Mouse (Mus musculus) limb, embryonic 13.5 days (tissue): Measurements from ENCODE around the gene Mb21d2. TPM values are rescaled to one million over a fixed set of nuclear protein-coding genes. Genes with fewer than 3 reads are reported as not detected.

Experiments used
- ATAC-seq: fragments of 200-750 bp; cut with Nextera tagmentation; 2 replicates; pipeline ENCODE4 v1.8.0; 2017; ENCODE audit warnings: low read depth, moderate number of reproducible peaks, moderate TSS enrichment; ENCODE audit not compliant: low FRiP score
- H3K27ac ChIP-seq: fragments of 300-500 bp; sonication (generic); 2 replicates; pipeline ENCODE4 v1.5.1; 2015; ENCODE audit warnings: inconsistent platforms, mild to moderate bottlenecking, moderate library complexity
- H3K27me3 ChIP-seq: fragments of 300-500 bp; sonication (generic); 2 replicates; pipeline ENCODE4 v1.6.1; 2015; ENCODE audit warnings: mild to moderate bottlenecking, inconsistent platforms
- H3K36me3 ChIP-seq: fragments of 300-500 bp; sonication (generic); 2 replicates; pipeline ENCODE4 v1.6.1; 2015; ENCODE audit warnings: inconsistent platforms, mild to moderate bottlenecking, moderate library complexity
- H3K4me1 ChIP-seq: fragments of 300-500 bp; sonication (generic); 2 replicates; pipeline ENCODE4 v1.6.1; 2015; ENCODE audit warnings: inconsistent platforms
- H3K4me2 ChIP-seq: fragments of 300-500 bp; sonication (generic); replicated peaks from 2 replicates; pipeline ENCODE4 v1.6.1; 2015; ENCODE audit warnings: inconsistent platforms, mild to moderate bottlenecking, moderate library complexity
- H3K4me3 ChIP-seq: fragments of 300-500 bp; sonication (generic); 2 replicates; pipeline ENCODE4 v1.5.1; 2015; ENCODE audit warnings: moderate library complexity, mild to moderate bottlenecking, inconsistent platforms
- H3K9ac ChIP-seq: fragments of 300-500 bp; sonication (generic); 2 replicates; pipeline ENCODE4 v1.6.1; 2015; ENCODE audit warnings: mild to moderate bottlenecking, inconsistent platforms
- H3K9me3 ChIP-seq: fragments of 300-500 bp; sonication (generic); 2 replicates; pipeline ENCODE4 v1.6.1; 2016; ENCODE audit warnings: inconsistent platforms
- WGBS: fragments of 180-500 bp; shearing (Covaris S2); methylation state at CpG from one replicate; pipeline ENCODE4 v1.1.7; 2015; 5-methylcytosine and 5-hydroxymethylcytosine counted together
- polyA plus RNA-seq: library from polyadenylated mRNA; unstranded; fragments of >200 nt; fragmentation: Nextera tagmentation; extraction: Ambion mirVana; gene quantifications from 2 replicates; pipeline ENCODE4 v1.2.1, GENCODE M21; 2015

Mb21d2 gene
- polyA plus RNA-seq, 1 experiment from 2014 or later, result 9.0 TPM

DNA sequence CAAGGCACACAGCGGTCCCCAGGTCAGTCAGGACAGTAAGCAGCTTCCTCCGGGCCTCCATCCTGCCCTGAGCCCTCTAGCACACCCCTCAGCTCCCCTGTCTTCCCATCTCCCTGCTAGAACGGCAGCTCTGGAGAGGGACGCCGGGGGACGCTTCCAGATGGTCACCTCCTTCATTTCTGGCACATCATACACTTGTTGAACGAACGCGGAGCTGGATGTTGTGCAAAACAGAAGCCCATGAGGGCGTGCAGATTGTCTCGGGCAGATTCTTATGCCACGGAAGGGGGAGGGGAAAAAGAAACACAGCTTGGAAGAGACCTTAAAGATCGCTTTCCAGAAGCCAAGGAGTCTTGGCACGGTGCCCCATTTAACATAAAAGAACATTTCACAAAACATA lies 78.6 kb downstream of the Mb21d2 start:
- Histone ChIP-seq H3K4me2 (no peak overlapping the region), H3K4me3 (no peak overlapping the region), H3K9me3 (no peaks in the 10 kb centered on the region), H3K9ac (no peak overlapping the region), H3K4me1 (peaks cover 11% of the 10 kb centered on the region), H3K36me3 (peaks cover 11% of the 10 kb centered on the region), H3K27ac (no peak overlapping the region), H3K27me3 (no peaks in the 10 kb centered on the region)
- no peak for ATAC-seq
- WGBS, result 70% methylated on average over 14 of the region's 14 CpGs

DNA sequence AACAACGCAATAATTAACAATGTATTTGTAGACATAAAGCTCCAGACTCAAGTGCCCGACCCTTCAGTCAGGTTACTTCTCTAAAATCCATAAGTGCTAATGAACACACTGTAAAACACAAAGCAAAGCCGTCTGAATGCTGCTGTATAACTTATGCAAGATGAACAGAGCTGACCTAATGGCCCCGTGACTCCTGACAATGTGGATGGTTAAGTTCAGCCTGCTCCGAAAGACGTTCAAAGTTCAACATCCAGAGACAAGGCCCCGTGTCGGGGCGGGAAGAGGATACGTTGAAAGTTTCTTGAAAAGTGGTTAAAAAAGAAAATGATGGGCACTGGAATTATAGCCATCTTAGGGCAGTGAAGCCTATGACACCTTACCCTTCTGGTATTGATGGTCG lies 83.3 kb downstream of the Mb21d2 start:
- H3K27me3 ChIP-seq, result peaks cover 5% of the 10 kb centered on the region; the same call in 1 of the 2 replicates
- no peak overlapping the region for H3K9ac ChIP-seq
- H3K4me1 ChIP-seq, result peaks cover 12% of the 10 kb centered on the region
- no peak overlapping the region for H3K27ac ChIP-seq
- H3K36me3 ChIP-seq, result peaks cover 7% of the 10 kb centered on the region; the same call in 1 of the 2 replicates
- H3K4me3 ChIP-seq, result no peak overlapping the region
- ATAC-seq, result no peak
- no peaks in the 10 kb centered on the region for H3K9me3 ChIP-seq
- 86% methylated on average over 11 of the region's 11 CpGs for WGBS
- H3K4me2 ChIP-seq, result no peak overlapping the region

DNA sequence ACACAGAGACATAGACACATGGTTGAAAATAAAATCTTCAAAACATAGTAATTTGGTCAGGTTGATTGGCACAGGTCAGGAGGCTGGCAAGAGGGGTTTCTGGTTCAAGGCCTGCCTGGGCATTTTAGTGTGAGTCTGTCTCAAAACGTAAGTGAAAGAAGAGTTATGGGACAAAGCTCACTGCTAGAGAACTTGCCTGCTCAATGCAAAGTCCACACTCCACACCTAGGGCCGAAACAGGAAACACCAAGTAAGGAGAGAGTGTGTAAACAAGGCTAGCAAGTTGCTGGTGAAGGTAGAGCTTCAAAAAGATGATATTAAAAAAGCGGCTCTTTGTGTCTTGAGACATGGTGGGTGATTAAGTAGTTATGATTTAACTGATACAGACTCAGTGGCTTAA lies 84.1 kb downstream of the Mb21d2 start:
- 88% methylated on average over 3 of the region's 3 CpGs for WGBS
- no peaks in the 10 kb centered on the region for H3K9me3 ChIP-seq
- peaks cover 7% of the 10 kb centered on the region; the same call in 1 of the 2 replicates for H3K36me3 ChIP-seq
- no peak overlapping the region for H3K4me2 ChIP-seq
- no peak overlapping the region for H3K27ac ChIP-seq
- ATAC-seq, result no peak
- H3K9ac ChIP-seq, result no peak overlapping the region
- H3K4me3 ChIP-seq, result no peak overlapping the region
- H3K27me3 ChIP-seq, result peaks cover 5% of the 10 kb centered on the region; the same call in 1 of the 2 replicates
- peaks cover 15% of the 10 kb centered on the region for H3K4me1 ChIP-seq

DNA sequence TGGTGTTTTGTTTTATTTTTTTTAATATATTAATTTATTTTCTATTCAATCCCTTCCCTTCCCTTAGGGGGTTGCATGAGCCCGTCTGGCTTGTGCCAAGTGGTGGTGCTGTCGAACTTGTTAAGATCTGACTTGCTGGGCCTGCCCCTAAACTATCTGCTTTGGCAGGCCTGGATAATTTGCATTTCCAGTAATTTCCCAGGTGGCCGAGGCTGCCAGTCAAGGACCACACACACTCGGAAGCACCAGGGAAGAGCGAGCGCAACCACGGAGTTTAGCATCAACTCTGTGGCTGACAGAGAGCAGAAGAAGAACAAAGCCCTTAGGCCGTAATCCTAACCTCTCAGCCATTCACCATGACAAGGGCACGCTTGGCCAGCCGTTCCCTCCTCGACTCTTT lies 88.4 kb downstream of the Mb21d2 start:
- Histone ChIP-seq H3K9me3 (no peaks in the 10 kb centered on the region), H3K36me3 (no peaks in the 10 kb centered on the region), H3K9ac (0 out of 2 replicates have a peak overlapping the region, but pooled peaks have one; percentile 19), H3K27me3 (peaks cover 8% of the 10 kb centered on the region; the same call in 1 of the 2 replicates), H3K4me3 (no peak overlapping the region), H3K4me1 (peaks cover 20% of the 10 kb centered on the region), H3K27ac (no peak overlapping the region), H3K4me2 (peak overlapping the region; percentile 34)
- 15% methylated on average over 11 of the region's 11 CpGs for WGBS
- ATAC-seq, result peak; percentile 33; the same call in 1 of the 2 replicates

DNA sequence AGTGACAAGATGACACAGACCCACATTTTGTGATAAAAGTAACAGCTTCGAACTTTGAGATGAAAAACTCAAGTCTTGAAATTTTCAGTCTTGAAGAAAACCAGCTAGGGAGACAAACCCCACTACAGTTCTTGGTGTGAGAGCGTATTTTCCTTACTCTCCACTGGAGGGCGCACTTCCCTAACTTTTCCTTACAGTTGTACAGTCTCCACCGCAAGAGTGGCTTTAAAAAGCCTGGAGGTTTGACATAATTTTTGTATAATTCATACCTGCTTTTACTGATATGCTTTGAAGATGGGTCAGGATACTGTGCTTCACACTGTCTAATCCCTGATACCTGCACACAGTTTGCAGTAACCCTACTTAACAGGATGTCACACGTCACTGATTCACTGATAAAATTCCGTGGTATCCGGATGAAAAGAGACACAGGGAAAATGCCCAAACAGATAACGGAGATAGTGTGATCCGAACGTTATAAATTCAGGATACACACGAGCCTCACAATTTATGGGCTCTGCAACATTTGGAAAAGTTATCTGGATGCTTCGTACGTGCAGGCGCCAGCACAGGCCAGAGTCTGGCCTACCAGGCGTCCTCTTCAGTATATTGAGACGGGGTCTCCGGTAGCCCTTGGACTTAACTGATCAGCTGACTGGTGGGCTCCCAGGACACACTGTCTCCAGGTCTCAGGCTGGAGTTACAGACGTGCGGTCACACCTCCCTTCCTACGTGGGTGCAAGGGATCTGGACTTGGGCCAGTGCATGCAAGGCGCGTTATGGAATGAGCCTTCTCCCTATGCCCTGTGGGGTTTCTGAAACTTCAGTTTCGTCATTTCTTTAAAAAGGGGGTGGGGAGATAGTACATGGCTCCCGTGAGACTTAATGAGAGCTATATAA lies 89.1 kb downstream of the Mb21d2 start:
- H3K27ac ChIP-seq, result no peak overlapping the region
- no peak overlapping the region for H3K4me3 ChIP-seq
- peaks cover 8% of the 10 kb centered on the region; the same call in 1 of the 2 replicates for H3K27me3 ChIP-seq
- 47% methylated on average over 24 of the region's 24 CpGs for WGBS
- H3K9me3 ChIP-seq, result no peaks in the 10 kb centered on the region
- ATAC-seq, result peak; percentile 37
- peak overlapping the region; percentile 31 for H3K4me2 ChIP-seq
- peaks cover 22% of the 10 kb centered on the region for H3K4me1 ChIP-seq
- H3K36me3 ChIP-seq, result no peaks in the 10 kb centered on the region
- no peak overlapping the region for H3K9ac ChIP-seq

DNA sequence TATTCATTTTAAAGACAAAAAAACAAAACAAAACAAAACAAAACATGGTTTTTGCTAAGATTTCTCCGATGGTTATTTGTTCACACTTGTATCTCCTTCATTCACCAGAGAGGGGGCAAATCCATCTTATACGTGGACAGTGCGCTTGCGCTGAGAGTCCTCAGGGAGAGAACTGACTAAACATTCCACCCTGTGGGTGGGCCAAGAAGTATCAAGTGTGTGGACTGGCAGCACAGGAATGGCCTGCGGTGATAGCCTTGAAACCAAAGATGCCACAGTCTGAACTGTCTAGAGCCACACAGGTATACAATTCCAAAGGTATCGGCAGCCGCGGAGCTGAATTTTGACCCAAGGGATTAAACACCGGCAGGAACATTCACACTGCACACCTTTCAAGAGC lies 89.9 kb downstream of the Mb21d2 start:
- no peak for ATAC-seq
- peaks cover 22% of the 10 kb centered on the region for H3K4me1 ChIP-seq
- no peaks in the 10 kb centered on the region for H3K36me3 ChIP-seq
- peaks cover 8% of the 10 kb centered on the region; the same call in 1 of the 2 replicates for H3K27me3 ChIP-seq
- H3K9me3 ChIP-seq, result no peaks in the 10 kb centered on the region
- H3K9ac ChIP-seq, result no peak overlapping the region
- H3K4me3 ChIP-seq, result no peak overlapping the region
- no peak overlapping the region for H3K4me2 ChIP-seq
- H3K27ac ChIP-seq, result no peak overlapping the region
- 83% methylated on average over 9 of the region's 9 CpGs for WGBS

DNA sequence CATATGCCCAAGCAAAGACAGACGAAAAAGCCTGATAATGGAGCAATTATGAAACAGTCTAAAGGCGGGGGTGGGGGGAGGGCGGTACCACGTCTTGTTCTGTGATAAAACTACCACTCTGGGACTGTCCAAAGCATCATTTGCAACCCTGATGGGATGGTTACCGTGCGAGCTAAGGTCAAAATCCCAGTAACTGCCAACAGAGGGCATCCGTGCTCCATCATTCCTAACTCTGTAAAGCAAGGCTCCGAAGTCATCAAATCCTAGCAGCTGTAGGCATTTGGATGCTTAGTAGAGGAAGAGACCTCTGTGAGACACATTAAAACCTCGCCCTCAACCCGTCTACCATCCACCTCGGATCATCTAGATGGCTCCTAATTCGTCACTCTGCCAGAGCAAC lies 91.5 kb downstream of the Mb21d2 start:
- Histone ChIP-seq H3K4me2 (no peak overlapping the region), H3K27ac (no peak overlapping the region), H3K9me3 (no peaks in the 10 kb centered on the region), H3K4me1 (peaks cover 22% of the 10 kb centered on the region), H3K36me3 (no peaks in the 10 kb centered on the region), H3K27me3 (peaks cover 8% of the 10 kb centered on the region; the same call in 1 of the 2 replicates), H3K9ac (no peak overlapping the region), H3K4me3 (no peak overlapping the region)
- WGBS, result 21% methylated on average over 12 of the region's 12 CpGs
- peak; percentile 38; the same call in 1 of the 2 replicates for ATAC-seq

DNA sequence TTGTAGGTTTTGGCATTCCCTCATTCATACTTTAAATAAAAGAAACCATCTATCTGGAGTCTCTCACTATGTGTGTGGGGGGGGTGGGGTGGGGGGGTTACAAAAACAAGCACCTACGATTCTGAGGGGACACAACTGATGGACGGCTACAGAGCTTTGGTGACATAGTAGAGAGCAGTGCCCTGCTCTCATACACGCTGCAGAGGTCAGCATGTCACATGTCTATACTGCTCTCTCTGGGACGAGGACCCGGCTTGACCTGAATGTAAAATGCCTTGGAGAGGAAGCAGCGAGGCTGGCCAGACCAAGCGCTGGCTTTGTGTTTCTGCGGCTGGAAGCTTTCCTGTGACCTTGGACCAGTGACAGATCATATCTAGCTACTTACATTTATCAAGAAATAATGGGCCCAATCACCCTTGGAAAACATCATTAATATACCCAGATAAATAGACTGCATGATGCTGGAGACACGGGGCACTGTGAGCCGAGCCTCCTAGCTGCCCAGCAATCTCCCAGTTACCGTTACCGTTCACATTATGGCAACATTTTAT lies 97.3 kb downstream of the Mb21d2 start:
- H3K27ac ChIP-seq, result no peak overlapping the region
- H3K9me3 ChIP-seq, result no peaks in the 10 kb centered on the region
- H3K4me3 ChIP-seq, result no peak overlapping the region
- no peaks in the 10 kb centered on the region for H3K27me3 ChIP-seq
- peaks cover 11% of the 10 kb centered on the region; the same call in 1 of the 2 replicates for H3K4me1 ChIP-seq
- H3K36me3 ChIP-seq, result peaks cover 13% of the 10 kb centered on the region
- no peak overlapping the region for H3K4me2 ChIP-seq
- no peak overlapping the region for H3K9ac ChIP-seq
- ATAC-seq, result no peak
- 84% methylated on average over 12 of the region's 12 CpGs for WGBS

DNA sequence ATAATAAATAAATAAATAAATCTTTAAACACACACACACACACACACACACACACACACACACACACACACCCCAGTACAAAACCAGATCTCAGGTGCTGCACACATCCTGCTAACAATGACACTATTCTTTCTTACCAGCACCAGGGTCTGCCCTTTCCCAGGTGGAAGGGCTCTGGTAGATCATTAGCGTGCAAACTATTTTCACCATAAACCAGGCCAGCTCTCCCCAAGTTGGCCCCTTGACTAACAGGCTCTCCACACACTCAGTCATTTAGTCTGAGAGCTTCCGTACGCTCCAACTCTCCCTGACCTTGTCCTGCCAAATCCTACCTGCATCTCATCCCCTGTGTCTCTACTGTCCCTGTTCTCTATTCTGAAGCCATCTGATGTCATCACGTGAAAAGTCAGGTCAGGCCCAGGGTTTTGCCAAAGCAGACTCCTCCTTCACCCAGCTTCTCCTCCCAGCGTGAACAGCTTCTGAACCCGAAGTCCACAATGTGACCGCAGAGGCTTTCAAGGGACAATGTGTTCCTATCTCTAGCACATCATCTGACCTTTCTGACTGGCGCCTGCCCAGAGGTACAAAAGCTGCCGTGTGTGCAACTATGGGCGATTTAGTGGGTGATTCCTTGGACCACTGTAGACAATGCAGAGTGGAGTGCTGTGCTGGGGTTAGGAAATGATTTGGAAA lies 100.1 kb downstream of the Mb21d2 start:
- no peak for ATAC-seq
- H3K4me1 ChIP-seq, result 0 out of 2 replicates have a peak, but pooled peaks cover 6% of the 10 kb centered on the region

DNA sequence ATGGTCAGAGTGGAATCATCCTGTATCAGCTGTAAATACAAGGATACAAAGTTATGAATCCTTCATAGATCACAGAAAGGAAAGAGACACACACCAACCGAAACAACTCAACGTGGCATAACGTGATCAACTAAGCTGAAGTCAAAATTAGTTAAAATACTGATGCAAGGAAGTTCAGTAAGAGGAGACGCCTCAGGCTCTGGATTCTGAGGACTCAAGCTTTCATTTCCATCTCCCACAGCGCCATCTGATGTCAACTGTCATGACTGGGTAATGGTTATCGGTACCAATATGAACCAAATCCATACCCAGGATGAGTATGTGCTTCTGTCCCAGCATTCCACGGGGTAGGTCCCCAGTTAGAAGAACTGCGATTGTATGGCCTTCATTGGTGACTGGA lies 104.7 kb downstream of the Mb21d2 start:
- Histone ChIP-seq H3K4me3 (no peak overlapping the region), H3K27me3 (no peaks in the 10 kb centered on the region), H3K9ac (no peak overlapping the region), H3K4me2 (no peak overlapping the region), H3K9me3 (no peaks in the 10 kb centered on the region), H3K4me1 (peaks cover 8% of the 10 kb centered on the region; the same call in 1 of the 2 replicates), H3K36me3 (peaks cover 34% of the 10 kb centered on the region), H3K27ac (no peak overlapping the region)
- 95% methylated on average over 8 of the region's 8 CpGs for WGBS
- no peak for ATAC-seq

More for the DNA sequence above, 100.1 kb downstream of the Mb21d2 start:
- 78% methylated on average over 10 of the region's 10 CpGs for WGBS
- Histone ChIP-seq H3K27me3 (no peaks in the 10 kb centered on the region), H3K27ac (no peak overlapping the region), H3K36me3 (peaks cover 34% of the 10 kb centered on the region), H3K4me2 (no peak overlapping the region), H3K9ac (no peak overlapping the region), H3K4me3 (no peak overlapping the region), H3K9me3 (no peaks in the 10 kb centered on the region)

DNA sequence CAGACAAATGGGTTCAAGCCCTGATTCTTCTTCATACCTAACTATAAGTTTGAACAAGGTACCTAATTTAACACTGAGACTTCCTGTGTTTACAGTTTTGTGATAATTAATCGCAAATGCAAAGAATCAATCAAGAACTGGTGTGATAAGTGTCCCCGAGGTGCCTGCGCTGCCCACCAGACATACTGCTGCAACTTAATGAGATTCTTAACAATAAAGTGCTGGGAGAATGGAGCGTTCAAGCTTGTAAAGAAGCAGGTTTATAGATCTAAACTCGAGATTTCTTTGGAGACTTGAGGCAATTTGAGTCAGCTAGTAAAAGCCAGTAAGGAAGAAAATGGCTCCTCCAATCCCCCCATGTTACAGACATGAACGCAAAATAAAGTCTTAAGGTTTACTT lies 107.7 kb downstream of the Mb21d2 start:
- H3K27me3 ChIP-seq, result no peaks in the 10 kb centered on the region
- WGBS, result 42% methylated on average over 6 of the region's 6 CpGs
- H3K4me2 ChIP-seq, result no peak overlapping the region
- H3K27ac ChIP-seq, result no peak overlapping the region
- no peak overlapping the region for H3K4me3 ChIP-seq
- peaks cover 20% of the 10 kb centered on the region for H3K36me3 ChIP-seq
- H3K4me1 ChIP-seq, result peaks cover 3% of the 10 kb centered on the region; the same call in 1 of the 2 replicates
- H3K9me3 ChIP-seq, result no peaks in the 10 kb centered on the region
- H3K9ac ChIP-seq, result no peak overlapping the region
- no peak for ATAC-seq
